Mouse (Mus musculus) gastrocnemius, adult 2 months (tissue): ENCODE measurements around the gene Tcaim. TPM values are rescaled to one million over a fixed set of nuclear protein-coding genes. Genes with fewer than 3 reads are reported as not detected.

Experiments
- DNase-seq: peaks from one replicate; pipeline ENCODE4 v3.0.0; 2022
- H3K27ac ChIP-seq: fragments of 200-600 bp; 2 replicates; pipeline ENCODE4 v1.8.1; 2022; ENCODE audit warnings: mild to moderate bottlenecking
- H3K4me3 ChIP-seq: fragments of 200-600 bp; 2 replicates; pipeline ENCODE4 v1.8.1; 2022; ENCODE audit warnings: mild to moderate bottlenecking, moderate library complexity
- CTCF ChIP-seq: fragments of 200-600 bp; IDR thresholded peaks from 2 replicates; pipeline ENCODE4 v1.8.1; 2022; ENCODE audit warnings: antibody characterized with exemption, mild to moderate bottlenecking, moderate library complexity
- intact Hi-C: fragments of 180-260 bp; cut with DNase I; formaldehyde crosslinking; loops from one replicate; pipeline ENCODE4 v1.15.1; 2025
- total RNA-seq, 2 experiments: library from RNA; stranded (reverse); gene quantifications; 2 replicates each; pipeline ENCODE4 v1.2.3; 2021

Gene Tcaim
- total RNA-seq, 2 experiments from 2014 or later: 20.8 to 31.7 TPM

GRCm38 (mm10) chr9:122860752-122861151 lies 55.4 kb downstream of the Tcaim start:
- no peak for DNase-seq
- TF ChIP-seq CTCF: no peak
- intact Hi-C loops: loop anchor here (5.0 to 10.0 kb wide), 2 partner anchors 48 to 254 kb away; partner anchors contain the start of genes Exosc7 and Zdhhc3
- H3K4me3 ChIP-seq: no peak overlapping the region
- H3K27ac ChIP-seq: no peak overlapping the region

DNA sequence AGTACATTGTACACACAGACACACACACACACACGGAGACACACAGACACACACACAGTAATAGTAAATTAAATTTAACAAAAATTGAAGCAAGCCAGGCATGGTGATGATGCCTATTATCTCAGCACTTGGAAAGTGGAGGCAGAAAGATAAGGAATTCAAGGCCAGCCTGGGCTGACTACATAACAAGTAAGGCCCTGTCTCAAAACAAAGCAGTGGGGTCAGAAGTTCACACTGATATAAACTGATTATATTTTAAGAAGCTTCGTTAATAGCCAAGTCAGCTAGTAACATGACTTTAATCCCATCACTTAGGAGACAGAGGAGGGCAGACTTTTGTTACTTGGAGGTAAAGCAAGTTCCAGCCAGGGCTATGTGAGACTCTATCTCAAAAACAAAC lies 58.4 kb downstream of the Tcaim start:
- no peak for TF ChIP-seq CTCF
- no peak overlapping the region for H3K27ac ChIP-seq
- intact Hi-C loops: loop anchor here (5.0 to 10.0 kb wide), 2 partner anchors 51 to 251 kb away; partner anchors contain the start of genes Exosc7 and Zdhhc3
- no peak for DNase-seq
- no peak overlapping the region for H3K4me3 ChIP-seq

DNA sequence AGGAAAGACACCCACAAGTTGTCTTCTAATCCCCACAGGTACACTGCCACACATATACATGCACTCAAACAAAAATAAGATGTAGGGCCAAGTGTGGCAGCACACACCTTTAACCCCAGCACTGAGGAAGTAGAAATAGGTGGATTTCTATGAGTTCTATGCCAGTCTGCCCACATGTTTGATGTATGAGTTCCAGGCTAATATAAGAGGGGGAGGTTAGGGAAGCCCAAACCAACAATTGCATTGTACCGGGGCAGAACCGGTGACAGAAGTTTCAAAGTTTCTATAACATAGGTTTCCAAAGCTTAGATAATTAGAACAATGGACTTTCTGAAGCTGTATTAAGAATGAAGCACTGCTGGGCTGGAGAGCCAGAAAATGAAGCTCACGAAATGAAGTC lies 59.5 kb downstream of the Tcaim start:
- no peak for TF ChIP-seq CTCF
- DNase-seq: no peak
- peak overlapping the region; percentile 96; the same call in 1 of the 2 replicates for H3K27ac ChIP-seq
- intact Hi-C loops: loop anchor here (5.0 to 10.0 kb wide), 2 partner anchors 53 to 250 kb away; partner anchors contain the start of genes Exosc7 and Zdhhc3
- H3K4me3 ChIP-seq: peak overlapping the region; percentile 88

- no peak for TF ChIP-seq CTCF
- intact Hi-C loops: loop anchor here (2.0 to 10.0 kb wide), 3 partner anchors 21 to 249 kb away; partner anchors contain the start of genes Exosc7, Zdhhc3 and Zfp105
- Histone ChIP-seq H3K27ac (peak within 1 kb of the TSS; percentile 96), H3K4me3 (peak within 1 kb of the TSS; percentile 88)
- DNase-seq: peak; percentile 82
Measured at GRCm38 (mm10) chr9:122865697-122866166, 60.4 kb downstream of the Tcaim start, which contains the start of gene Zfp445. Gene Zfp445 (minus strand): TSS chr9:122866006.

DNA sequence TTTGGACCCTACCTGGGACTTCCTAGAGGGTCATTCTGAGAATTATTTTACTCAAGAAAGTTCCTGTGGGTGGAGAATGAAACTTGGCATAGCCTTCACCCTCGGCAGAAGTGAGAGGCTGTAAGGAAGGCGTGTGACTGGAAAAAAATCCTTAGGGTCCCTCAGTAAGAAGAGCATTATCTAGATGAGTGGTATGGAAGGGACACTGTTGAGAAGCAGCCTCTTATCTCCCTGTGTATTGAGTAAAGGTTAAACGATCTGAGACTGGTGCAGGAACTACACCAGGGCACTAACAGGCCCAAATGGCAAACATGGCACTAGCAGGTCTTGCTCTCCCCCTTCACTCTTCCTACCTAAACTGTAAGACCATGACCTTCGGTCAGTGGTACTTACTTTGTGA lies 60.9 kb downstream of the Tcaim start:
- Histone ChIP-seq H3K4me3 (peak overlapping the region; percentile 88), H3K27ac (peak overlapping the region; percentile 96)
- intact Hi-C loops: loop anchor here (2.0 to 10.0 kb wide), 3 partner anchors 21 to 249 kb away; partner anchors contain the start of genes Exosc7, Zdhhc3 and Zfp105
- no peak for DNase-seq
- TF ChIP-seq CTCF: no peak

- intact Hi-C loops: no loop called here
- no peak overlapping the region for H3K4me3 ChIP-seq
- no peak for TF ChIP-seq CTCF
- DNase-seq: no peak
- H3K27ac ChIP-seq: no peak overlapping the region
Measured at GRCm38 (mm10) chr9:122872595-122872994, 67.3 kb downstream of the Tcaim start.

DNA sequence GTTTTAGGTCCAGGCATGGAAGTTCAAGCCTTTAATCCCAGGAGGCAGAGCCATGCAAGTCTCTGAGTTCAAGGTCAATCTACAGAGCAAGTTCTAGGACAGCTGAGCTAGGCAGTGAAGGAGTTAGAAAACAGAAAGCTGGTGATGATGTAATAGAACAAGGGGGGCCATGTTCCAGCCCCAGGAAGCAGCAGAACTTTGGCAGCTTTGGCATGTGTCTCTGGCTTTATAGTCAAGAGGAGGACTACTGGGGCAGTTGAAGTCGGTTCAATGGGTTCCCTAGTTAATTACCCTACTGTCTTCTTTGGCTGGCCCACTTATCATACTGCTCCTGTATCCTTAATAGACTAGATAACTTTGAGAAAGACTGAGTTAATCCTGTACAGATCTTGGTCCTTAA lies 69.3 kb downstream of the Tcaim start:
- H3K27ac ChIP-seq: no peak overlapping the region
- intact Hi-C loops: no loop called here
- TF ChIP-seq CTCF: no peak
- no peak overlapping the region for H3K4me3 ChIP-seq
- DNase-seq: no peak

DNA sequence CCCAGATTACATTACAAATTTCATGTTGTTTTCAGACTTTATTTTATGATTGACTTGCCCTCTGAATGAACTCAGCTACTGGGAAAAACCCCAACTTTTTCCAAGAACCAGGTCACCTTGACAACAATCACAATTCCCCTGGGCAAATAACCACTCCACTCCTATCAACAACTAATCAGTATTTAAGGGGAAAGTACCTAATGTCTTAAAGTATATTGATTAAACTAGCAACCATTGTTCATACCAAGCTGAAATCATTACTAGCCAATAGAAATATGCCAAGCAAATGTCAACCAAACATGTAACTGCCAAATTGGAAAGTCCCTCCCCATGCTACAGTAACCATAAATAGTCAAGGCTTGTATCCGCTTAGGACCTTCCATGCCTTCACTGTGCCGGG lies 69.8 kb downstream of the Tcaim start:
- intact Hi-C loops: no loop called here
- no peak for TF ChIP-seq CTCF
- no peak overlapping the region for H3K27ac ChIP-seq
- no peak overlapping the region for H3K4me3 ChIP-seq
- DNase-seq: no peak

GRCm38 (mm10) chr9:122885385-122885784 lies 80.0 kb downstream of the Tcaim start, which contains the start of gene Zkscan7:
Gene Zkscan7 (plus strand): TSS chr9:122885685.
- intact Hi-C loops: loop anchor here (5.0 kb wide), 1 partner anchor 62 kb away; no protein-coding TSS in a partner anchor
- Histone ChIP-seq H3K27ac (peak within 1 kb of the TSS; percentile 86), H3K4me3 (peak within 1 kb of the TSS; percentile 98)
- TF ChIP-seq CTCF: no peak
- DNase-seq: no peak

Other genes starting within 250 kb of the Tcaim start
- gene Topaz1, start 58.2 kb upstream of the Tcaim start, total RNA-seq: not detected
- not detected for gene Gm35549, start 38.5 kb downstream of the Tcaim start, total RNA-seq
- 10 to 100 TPM; 39.0 to 39.5 TPM for gene Zfp445, start 60.5 kb downstream of the Tcaim start, total RNA-seq
- gene Zkscan7, start 80.1 kb downstream of the Tcaim start, total RNA-seq: 1 to 10 TPM; 3.3 to 4.2 TPM
- 1 to 10 TPM in 1 of 2 experiments, under 1 TPM in 1; 0.89 to 1.0 TPM for gene Zfp105, start 117.5 kb downstream of the Tcaim start, total RNA-seq
- gene 1110059G10Rik, start 145.5 kb downstream of the Tcaim start, total RNA-seq: 10 to 100 TPM; 10.4 to 11.3 TPM
- gene Kif15, start 145.5 kb downstream of the Tcaim start, total RNA-seq: under 1 TPM in 1 of 2 experiments, not detected in 1; 0.17 TPM
- 10 to 100 TPM in 1 of 2 experiments, 1 to 10 TPM in 1; 9.2 to 10.5 TPM for gene Tmem42, start 215.8 kb downstream of the Tcaim start, total RNA-seq
- under 1 TPM in 1 of 2 experiments, not detected in 1; 0.56 TPM for gene Tgm4, start 229.2 kb downstream of the Tcaim start, total RNA-seq